Mouse (Mus musculus): Measurements from ENCODE around the gene Phb. TPM values are rescaled to one million over a fixed set of nuclear protein-coding genes. Genes with fewer than 3 reads are reported as not detected.
A peak's percentile ranks its signal among the peaks of the same experiment; 100 is the strongest.

Gene Phb
- polyA plus RNA-seq, 1 experiment from 2014 or later, result 147 TPM

DNA sequence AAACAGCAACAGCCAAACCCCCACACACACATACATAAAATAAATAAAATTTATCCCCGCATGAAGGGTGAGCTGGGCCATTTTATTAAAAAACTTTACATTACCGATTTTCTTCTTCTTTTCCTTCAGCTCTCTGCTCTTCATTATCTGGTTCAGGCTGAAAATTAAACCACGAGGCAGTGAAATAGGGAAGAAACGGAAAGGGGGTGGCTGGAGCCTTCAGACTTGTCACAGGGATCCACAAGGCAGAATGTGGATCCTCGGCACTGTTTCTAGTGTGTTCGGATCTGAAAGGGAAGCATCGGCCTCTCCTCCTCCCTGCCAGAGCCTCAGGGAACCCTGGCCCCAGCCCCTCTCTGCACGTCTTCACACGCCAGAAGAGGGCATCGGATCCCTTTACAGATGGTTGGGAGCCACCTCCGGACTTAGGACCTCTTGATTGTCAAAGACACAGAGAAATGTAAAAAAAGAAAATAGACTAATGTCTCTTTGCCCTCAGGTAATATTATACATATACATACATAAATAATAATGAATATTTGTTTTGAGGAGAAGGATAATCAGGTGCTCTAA is 20.4 kb downstream of the Phb start:
- no peak for ATAC-seq
- Histone ChIP-seq H3K4me1 (replicated peaks; ENCODE audit: control insufficient read depth, insufficient read depth, low read length) (no peaks in the 10 kb centered on the region), H3K27ac (ENCODE audit: low read depth, low read length) (no peak overlapping the region), H3K4me2 (replicated peaks; ENCODE audit: low read depth) (no peak overlapping the region), H3K27me3 (replicated peaks; ENCODE audit: control insufficient read depth, insufficient read depth, low read length) (no peaks in the 10 kb centered on the region), H3K4me3 (ENCODE audit: low read depth, low read length) (no peak overlapping the region), H3K9ac (ENCODE audit: low read depth, low read length) (no peak overlapping the region), H3K36me3 (ENCODE audit: control insufficient read depth, insufficient read depth) (peaks cover 2% of the 10 kb centered on the region; the same call in 1 of the 2 replicates), H3K9me3 (ENCODE audit: control insufficient read depth) (no peaks in the 10 kb centered on the region)
- 53% methylated on average over 11 of the region's 11 CpGs for WGBS
- peak; percentile 52 for TF ChIP-seq CTCF (IDR thresholded peaks at IDR 0.05; ENCODE audit: low read depth)

GRCm38 (mm10) chr11:95688515-95688914 is 21.8 kb downstream of the Phb start:
- Histone ChIP-seq H3K27ac (ENCODE audit: low read depth, low read length) (no peak overlapping the region), H3K9me3 (ENCODE audit: control insufficient read depth) (no peaks in the 10 kb centered on the region), H3K4me2 (replicated peaks; ENCODE audit: low read depth) (peak overlapping the region; percentile 7; the same call in 1 of the 2 replicates), H3K4me1 (replicated peaks; ENCODE audit: control insufficient read depth, insufficient read depth, low read length) (no peaks in the 10 kb centered on the region), H3K36me3 (ENCODE audit: control insufficient read depth, insufficient read depth) (no peaks in the 10 kb centered on the region), H3K4me3 (ENCODE audit: low read depth, low read length) (no peak overlapping the region), H3K27me3 (replicated peaks; ENCODE audit: control insufficient read depth, insufficient read depth, low read length) (no peaks in the 10 kb centered on the region), H3K9ac (ENCODE audit: low read depth, low read length) (no peak overlapping the region)
- ATAC-seq, result 0 out of 2 replicates have a peak, but pooled peaks have one; percentile 27
- 41% methylated on average over 6 of the region's 6 CpGs for WGBS
- no peak for TF ChIP-seq CTCF (IDR thresholded peaks at IDR 0.05; ENCODE audit: low read depth)

DNA sequence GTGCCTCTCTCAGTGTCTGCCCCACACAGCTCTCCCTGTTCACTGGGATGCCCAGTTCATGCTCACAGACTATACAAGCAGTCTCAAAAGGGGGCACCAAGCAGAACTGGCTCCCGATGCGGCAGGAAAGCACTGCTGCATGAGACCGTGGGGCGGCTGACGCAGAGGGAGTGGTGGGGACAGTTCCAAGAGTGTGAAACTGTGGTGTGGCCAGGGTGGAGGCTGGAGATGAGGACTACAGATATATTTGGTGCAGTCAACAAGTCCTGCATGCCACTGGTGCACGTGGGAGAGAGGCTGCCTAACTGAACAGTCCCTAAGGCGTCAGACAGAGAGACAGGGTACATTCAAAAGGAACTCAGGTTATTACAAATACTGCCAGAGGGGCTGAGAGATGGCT is 22.2 kb downstream of the Phb start:
- no peaks in the 10 kb centered on the region for H3K36me3 ChIP-seq (ENCODE audit: control insufficient read depth, insufficient read depth)
- peak overlapping the region; percentile 7; the same call in 1 of the 2 replicates for H3K4me2 ChIP-seq (replicated peaks; ENCODE audit: low read depth)
- TF ChIP-seq CTCF (IDR thresholded peaks at IDR 0.05; ENCODE audit: low read depth), result 0 out of 2 replicates have a peak, but pooled peaks have one; percentile 2
- no peak overlapping the region for H3K27ac ChIP-seq (ENCODE audit: low read depth, low read length)
- ATAC-seq, result peak; percentile 12; the same call in 1 of the 2 replicates
- no peak overlapping the region for H3K4me3 ChIP-seq (ENCODE audit: low read depth, low read length)
- 58% methylated on average over 7 of the region's 7 CpGs for WGBS
- H3K27me3 ChIP-seq (replicated peaks; ENCODE audit: control insufficient read depth, insufficient read depth, low read length), result no peaks in the 10 kb centered on the region
- H3K9me3 ChIP-seq (ENCODE audit: control insufficient read depth), result no peaks in the 10 kb centered on the region
- H3K9ac ChIP-seq (ENCODE audit: low read depth, low read length), result no peak overlapping the region
- no peaks in the 10 kb centered on the region for H3K4me1 ChIP-seq (replicated peaks; ENCODE audit: control insufficient read depth, insufficient read depth, low read length)

DNA sequence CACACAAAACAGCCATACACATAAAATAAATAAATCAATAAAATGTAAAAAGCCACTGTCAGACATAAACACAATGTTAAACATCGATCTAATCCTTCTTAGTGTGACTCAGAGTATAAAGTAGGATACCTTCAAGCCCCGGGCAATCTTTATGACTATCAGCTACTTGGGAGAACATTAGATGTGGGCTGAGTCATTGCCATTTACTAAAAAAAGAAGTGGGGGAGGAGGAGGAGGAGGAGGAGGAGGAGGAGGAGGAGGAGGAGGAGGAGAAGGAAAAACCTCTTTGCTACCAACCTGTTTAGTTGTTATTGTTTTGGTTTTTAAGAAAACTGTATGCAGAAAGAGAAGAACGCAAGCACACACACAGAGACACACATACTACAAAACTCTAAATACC is 22.8 kb downstream of the Phb start:
- WGBS, result 54% methylated on average over 3 of the region's 3 CpGs
- no peak overlapping the region for H3K9ac ChIP-seq (ENCODE audit: low read depth, low read length)
- H3K4me1 ChIP-seq (replicated peaks; ENCODE audit: control insufficient read depth, insufficient read depth, low read length), result no peaks in the 10 kb centered on the region
- TF ChIP-seq CTCF (IDR thresholded peaks at IDR 0.05; ENCODE audit: low read depth), result no peak
- no peak overlapping the region for H3K4me2 ChIP-seq (replicated peaks; ENCODE audit: low read depth)
- no peak overlapping the region for H3K27ac ChIP-seq (ENCODE audit: low read depth, low read length)
- H3K36me3 ChIP-seq (ENCODE audit: control insufficient read depth, insufficient read depth), result no peaks in the 10 kb centered on the region
- H3K4me3 ChIP-seq (ENCODE audit: low read depth, low read length), result no peak overlapping the region
- H3K27me3 ChIP-seq (replicated peaks; ENCODE audit: control insufficient read depth, insufficient read depth, low read length), result no peaks in the 10 kb centered on the region
- no peaks in the 10 kb centered on the region for H3K9me3 ChIP-seq (ENCODE audit: control insufficient read depth)
- ATAC-seq, result no peak

GRCm38 (mm10) chr11:95698541-95698940 is 31.8 kb downstream of the Phb start:
- ATAC-seq, result no peak
- Histone ChIP-seq H3K4me1 (replicated peaks; ENCODE audit: control insufficient read depth, insufficient read depth, low read length) (no peaks in the 10 kb centered on the region), H3K4me3 (ENCODE audit: low read depth, low read length) (no peak overlapping the region), H3K9me3 (ENCODE audit: control insufficient read depth) (no peaks in the 10 kb centered on the region), H3K4me2 (replicated peaks; ENCODE audit: low read depth) (no peak overlapping the region), H3K27ac (ENCODE audit: low read depth, low read length) (no peak overlapping the region), H3K9ac (ENCODE audit: low read depth, low read length) (no peak overlapping the region), H3K27me3 (replicated peaks; ENCODE audit: control insufficient read depth, insufficient read depth, low read length) (no peaks in the 10 kb centered on the region), H3K36me3 (ENCODE audit: control insufficient read depth, insufficient read depth) (no peaks in the 10 kb centered on the region)
- WGBS, result 78% methylated on average over 5 of the region's 5 CpGs
- no peak for TF ChIP-seq CTCF (IDR thresholded peaks at IDR 0.05; ENCODE audit: low read depth)

DNA sequence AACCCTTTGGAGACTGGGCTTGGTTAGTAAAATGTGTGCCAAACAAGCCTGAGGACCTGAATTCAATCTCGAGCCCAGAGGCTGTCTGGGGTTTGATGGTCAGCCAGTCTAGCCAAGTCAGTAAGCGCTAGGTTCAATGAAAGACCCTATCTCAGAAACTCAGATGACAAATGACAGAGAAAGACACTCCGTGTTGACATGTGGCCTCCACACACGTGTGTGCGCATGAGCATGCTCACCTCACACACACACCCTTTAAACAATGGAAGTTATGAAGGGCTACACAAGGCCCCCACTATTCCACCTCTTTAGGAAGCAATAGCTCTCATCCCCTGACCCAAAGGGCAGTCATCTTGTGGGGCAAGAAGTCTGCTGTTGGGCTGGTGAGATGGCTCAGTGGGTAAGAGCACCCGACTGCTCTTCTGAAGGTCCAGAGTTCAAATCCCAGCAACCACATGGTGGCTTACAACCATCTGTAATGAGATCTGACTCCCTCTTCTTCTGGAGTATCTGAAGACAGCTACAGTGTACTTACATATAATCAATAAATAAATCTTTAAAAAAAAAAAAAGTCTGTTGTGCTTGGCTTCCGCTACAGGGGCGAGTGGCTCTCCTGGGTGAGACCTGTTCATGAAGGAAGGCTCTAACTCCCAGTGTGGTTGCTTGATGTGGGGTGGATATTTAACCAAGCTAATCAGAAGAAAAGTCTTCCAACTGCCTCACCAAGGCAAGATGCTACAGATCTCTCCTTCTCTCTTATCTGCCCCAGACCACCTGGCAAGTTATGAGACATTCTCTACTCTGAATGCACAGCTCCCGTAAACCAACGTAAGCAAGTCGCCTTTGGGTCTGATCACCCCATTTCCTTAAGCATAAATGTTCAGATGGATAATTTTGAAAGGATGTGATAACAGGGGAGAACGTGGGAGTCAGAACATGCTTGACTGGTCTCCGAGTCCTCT is 34.3 kb downstream of the Phb start:
- Histone ChIP-seq H3K27me3 (replicated peaks; ENCODE audit: control insufficient read depth, insufficient read depth, low read length) (no peaks in the 10 kb centered on the region), H3K27ac (ENCODE audit: low read depth, low read length) (no peak overlapping the region), H3K4me3 (ENCODE audit: low read depth, low read length) (no peak overlapping the region), H3K9ac (ENCODE audit: low read depth, low read length) (no peak overlapping the region), H3K36me3 (ENCODE audit: control insufficient read depth, insufficient read depth) (no peaks in the 10 kb centered on the region), H3K4me2 (replicated peaks; ENCODE audit: low read depth) (no peak overlapping the region), H3K4me1 (replicated peaks; ENCODE audit: control insufficient read depth, insufficient read depth, low read length) (no peaks in the 10 kb centered on the region), H3K9me3 (ENCODE audit: control insufficient read depth) (no peaks in the 10 kb centered on the region)
- no peak for TF ChIP-seq CTCF (IDR thresholded peaks at IDR 0.05; ENCODE audit: low read depth)
- no peak for ATAC-seq
- WGBS, result 89% methylated on average over 13 of the region's 13 CpGs
